Mouse (Mus musculus): Measurements from ENCODE around the gene Depdc7. TPM values are rescaled to one million over a fixed set of nuclear protein-coding genes. Genes with fewer than 3 reads are reported as not detected.

Gene Depdc7
- polyA plus RNA-seq, 1 experiment, result 4.3 TPM

- Histone ChIP-seq H3K27me3 (ENCODE audit: control insufficient read depth, insufficient read depth, insufficient read length) (no peaks in the 10 kb centered on the region), H3K79me2 (ENCODE audit: control insufficient read depth, insufficient read depth) (no peaks in the 10 kb centered on the region), H3ac (ENCODE audit: control insufficient read depth, insufficient read length) (no peak overlapping the region), H3K4me3 (no peak overlapping the region), H3K36me3 (ENCODE audit: control insufficient read depth, insufficient read depth) (no peaks in the 10 kb centered on the region), H3K4me2 (ENCODE audit: low read depth) (no peak overlapping the region)
- TF ChIP-seq MYOG (IDR thresholded peaks at IDR 0.05; ENCODE audit: control insufficient read depth in 1 of 3, insufficient read depth in 1 of 3, insufficient read length in 2 of 3, low read depth in 2 of 3), result no peak
- no peak for TF ChIP-seq MAX (IDR thresholded peaks at IDR 0.05; ENCODE audit: low read depth)
- TF ChIP-seq MYOD1 (IDR thresholded peaks at IDR 0.05; ENCODE audit: control insufficient read depth in 1 of 3, insufficient read length in 2 of 3, low read depth in 2 of 3), result no peak
- no peak for TF ChIP-seq SRF (IDR thresholded peaks at IDR 0.05; ENCODE audit: control insufficient read depth, insufficient read length, low read depth)
- no peak for TF ChIP-seq POLR2A (IDR thresholded peaks at IDR 0.05; ENCODE audit: insufficient read length, low read depth)
- no peak for TF ChIP-seq CEBPB (IDR thresholded peaks at IDR 0.05; ENCODE audit: insufficient read depth, poor library complexity, severe bottlenecking)
- no peak for TF ChIP-seq TCF3 (IDR thresholded peaks at IDR 0.05; ENCODE audit: insufficient read length, low read depth)
- TF ChIP-seq USF1 (IDR thresholded peaks at IDR 0.05; ENCODE audit: low read depth), result no peak
- TF ChIP-seq REST (IDR thresholded peaks at IDR 0.05; ENCODE audit: insufficient read depth, insufficient read length), result no peak
- no peak for TF ChIP-seq TCF12 (IDR thresholded peaks at IDR 0.05; ENCODE audit: insufficient read depth, poor library complexity, severe bottlenecking)
- TF ChIP-seq POLR2AphosphoS2 (IDR thresholded peaks at IDR 0.05; ENCODE audit: insufficient read length, low read depth), result no peak
- no peak for TF ChIP-seq E2F4 (IDR thresholded peaks at IDR 0.05; ENCODE audit: insufficient read depth)
Observed at GRCm38 (mm10) chr2:104704355-104704754, 38.3 kb downstream of the Depdc7 start.

GRCm38 (mm10) chr2:104703158-104703557 is 39.5 kb downstream of the Depdc7 start:
- no peaks in the 10 kb centered on the region for H3K27me3 ChIP-seq (ENCODE audit: control insufficient read depth, insufficient read depth, insufficient read length)
- no peak overlapping the region for H3ac ChIP-seq (ENCODE audit: control insufficient read depth, insufficient read length)
- no peak overlapping the region for H3K4me3 ChIP-seq
- no peaks in the 10 kb centered on the region for H3K36me3 ChIP-seq (ENCODE audit: control insufficient read depth, insufficient read depth)
- no peak for TF ChIP-seq MAX (IDR thresholded peaks at IDR 0.05; ENCODE audit: low read depth)
- TF ChIP-seq TCF3 (IDR thresholded peaks at IDR 0.05; ENCODE audit: insufficient read length, low read depth), result no peak
- TF ChIP-seq USF1 (IDR thresholded peaks at IDR 0.05; ENCODE audit: low read depth), result no peak
- no peak for TF ChIP-seq MYOG (IDR thresholded peaks at IDR 0.05; ENCODE audit: control insufficient read depth in 1 of 3, insufficient read depth in 1 of 3, insufficient read length in 2 of 3, low read depth in 2 of 3)
- H3K79me2 ChIP-seq (ENCODE audit: control insufficient read depth, insufficient read depth), result no peaks in the 10 kb centered on the region
- no peak overlapping the region for H3K4me2 ChIP-seq (ENCODE audit: low read depth)

GRCm38 (mm10) chr2:104699659-104700058 is 43.0 kb downstream of the Depdc7 start:
- no peak overlapping the region for H3ac ChIP-seq (ENCODE audit: control insufficient read depth, insufficient read length)
- H3K4me2 ChIP-seq (ENCODE audit: low read depth), result no peak overlapping the region
- H3K27me3 ChIP-seq (ENCODE audit: control insufficient read depth, insufficient read depth, insufficient read length), result no peaks in the 10 kb centered on the region
- no peaks in the 10 kb centered on the region for H3K36me3 ChIP-seq (ENCODE audit: control insufficient read depth, insufficient read depth)
- TF ChIP-seq USF1 (IDR thresholded peaks at IDR 0.05; ENCODE audit: low read depth) (no peak), TCF12 (IDR thresholded peaks at IDR 0.05; ENCODE audit: insufficient read depth, poor library complexity, severe bottlenecking) (no peak)
- no peaks in the 10 kb centered on the region for H3K79me2 ChIP-seq (ENCODE audit: control insufficient read depth, insufficient read depth)
- no peak overlapping the region for H3K4me3 ChIP-seq

- H3K4me2 ChIP-seq (ENCODE audit: low read depth), result no peak overlapping the region
- no peak overlapping the region for H3K4me3 ChIP-seq
- no peaks in the 10 kb centered on the region for H3K79me2 ChIP-seq (ENCODE audit: control insufficient read depth, insufficient read depth)
- TF ChIP-seq USF1 (IDR thresholded peaks at IDR 0.05; ENCODE audit: low read depth) (no peak), SRF (IDR thresholded peaks at IDR 0.05; ENCODE audit: control insufficient read depth, insufficient read length, low read depth) (no peak), TCF3 (IDR thresholded peaks at IDR 0.05; ENCODE audit: insufficient read length, low read depth) (no peak), E2F4 (IDR thresholded peaks at IDR 0.05; ENCODE audit: insufficient read depth) (no peak), POLR2AphosphoS2 (IDR thresholded peaks at IDR 0.05; ENCODE audit: insufficient read length, low read depth) (no peak), MYOD1 (IDR thresholded peaks at IDR 0.05; ENCODE audit: control insufficient read depth in 1 of 3, insufficient read length in 2 of 3, low read depth in 2 of 3) (no peak), TCF12 (IDR thresholded peaks at IDR 0.05; ENCODE audit: insufficient read depth, poor library complexity, severe bottlenecking) (no peak), REST (IDR thresholded peaks at IDR 0.05; ENCODE audit: insufficient read depth, insufficient read length) (no peak), POLR2A (IDR thresholded peaks at IDR 0.05; ENCODE audit: insufficient read length, low read depth) (no peak), CEBPB (IDR thresholded peaks at IDR 0.05; ENCODE audit: insufficient read depth, poor library complexity, severe bottlenecking) (no peak), MAX (IDR thresholded peaks at IDR 0.05; ENCODE audit: low read depth) (no peak), MYOG (IDR thresholded peaks at IDR 0.05; ENCODE audit: control insufficient read depth in 1 of 3, insufficient read depth in 1 of 3, insufficient read length in 2 of 3, low read depth in 2 of 3) (no peak)
- H3K36me3 ChIP-seq (ENCODE audit: control insufficient read depth, insufficient read depth), result no peaks in the 10 kb centered on the region
- no peaks in the 10 kb centered on the region for H3K27me3 ChIP-seq (ENCODE audit: control insufficient read depth, insufficient read depth, insufficient read length)
- no peak overlapping the region for H3ac ChIP-seq (ENCODE audit: control insufficient read depth, insufficient read length)
Observed at GRCm38 (mm10) chr2:104692551-104692950, 50.1 kb downstream of the Depdc7 start.

- Histone ChIP-seq H3K4me3 (no peak overlapping the region), H3K79me2 (ENCODE audit: control insufficient read depth, insufficient read depth) (no peaks in the 10 kb centered on the region), H3K4me2 (ENCODE audit: low read depth) (no peak overlapping the region), H3ac (ENCODE audit: control insufficient read depth, insufficient read length) (no peak overlapping the region), H3K27me3 (ENCODE audit: control insufficient read depth, insufficient read depth, insufficient read length) (no peaks in the 10 kb centered on the region), H3K36me3 (ENCODE audit: control insufficient read depth, insufficient read depth) (no peaks in the 10 kb centered on the region)
- no peak for TF ChIP-seq CEBPB (IDR thresholded peaks at IDR 0.05; ENCODE audit: insufficient read depth, poor library complexity, severe bottlenecking)
- TF ChIP-seq USF1 (IDR thresholded peaks at IDR 0.05; ENCODE audit: low read depth), result no peak
- TF ChIP-seq POLR2A (IDR thresholded peaks at IDR 0.05; ENCODE audit: insufficient read length, low read depth), result no peak
- TF ChIP-seq REST (IDR thresholded peaks at IDR 0.05; ENCODE audit: insufficient read depth, insufficient read length), result no peak
- no peak for TF ChIP-seq E2F4 (IDR thresholded peaks at IDR 0.05; ENCODE audit: insufficient read depth)
- TF ChIP-seq TCF12 (IDR thresholded peaks at IDR 0.05; ENCODE audit: insufficient read depth, poor library complexity, severe bottlenecking), result no peak
- no peak for TF ChIP-seq MAX (IDR thresholded peaks at IDR 0.05; ENCODE audit: low read depth)
- TF ChIP-seq MYOG (IDR thresholded peaks at IDR 0.05; ENCODE audit: control insufficient read depth in 1 of 3, insufficient read depth in 1 of 3, insufficient read length in 2 of 3, low read depth in 2 of 3), result no peak
- no peak for TF ChIP-seq MYOD1 (IDR thresholded peaks at IDR 0.05; ENCODE audit: control insufficient read depth in 1 of 3, insufficient read length in 2 of 3, low read depth in 2 of 3)
- TF ChIP-seq TCF3 (IDR thresholded peaks at IDR 0.05; ENCODE audit: insufficient read length, low read depth), result no peak
- TF ChIP-seq POLR2AphosphoS2 (IDR thresholded peaks at IDR 0.05; ENCODE audit: insufficient read length, low read depth), result no peak
- no peak for TF ChIP-seq SRF (IDR thresholded peaks at IDR 0.05; ENCODE audit: control insufficient read depth, insufficient read length, low read depth)
Observed at GRCm38 (mm10) chr2:104690720-104691119, 52.0 kb downstream of the Depdc7 start.

Measured in myocyte (in vitro differentiated cells).